Mouse (Mus musculus) embryonic fibroblast, embryonic 13.5 days (primary cell): Measurements from ENCODE around the gene Cacng6.

Experiments used
- CTCF ChIP-seq: IDR thresholded peaks from 2 replicates; pipeline ENCODE4 v1.5.1; 2011; ENCODE audit warnings: mild to moderate bottlenecking, control low read depth, low read length, moderate library complexity, borderline replicate concordance; ENCODE audit not compliant: insufficient read depth
- POLR2A ChIP-seq: IDR thresholded peaks from 2 replicates; pipeline ENCODE4 v1.6.1; 2011; ENCODE audit warnings: low read depth, mild to moderate bottlenecking, control low read depth, low read length, moderate library complexity

- TF ChIP-seq CTCF (no peak), POLR2A (no peak)
Observed at GRCm38 (mm10) chr7:3399937-3400336, 24.1 kb upstream of the Cacng6 start.
